Mouse (Mus musculus) bone marrow macrophage, adult 2 months (primary cell): ENCODE results near the gene Aldh6a1.

Experiments used
- CTCF ChIP-seq: IDR thresholded peaks from 2 replicates; pipeline ENCODE4 v1.5.1; 2012; ENCODE audit warnings: low read depth, mild to moderate bottlenecking, low read length, moderate library complexity
- POLR2A ChIP-seq: IDR thresholded peaks from 2 replicates; pipeline ENCODE4 v1.6.1; 2012; ENCODE audit warnings: mild to moderate bottlenecking, low read depth, low read length, borderline replicate concordance

GRCm38 (mm10) chr12:84468701-84469100, 17.9 kb upstream of the Aldh6a1 start:
- no peak for TF ChIP-seq CTCF
- no peak for TF ChIP-seq POLR2A
